9 mouse cellular contexts compared by ENCODE assay signal in the genomic region with DNA sequence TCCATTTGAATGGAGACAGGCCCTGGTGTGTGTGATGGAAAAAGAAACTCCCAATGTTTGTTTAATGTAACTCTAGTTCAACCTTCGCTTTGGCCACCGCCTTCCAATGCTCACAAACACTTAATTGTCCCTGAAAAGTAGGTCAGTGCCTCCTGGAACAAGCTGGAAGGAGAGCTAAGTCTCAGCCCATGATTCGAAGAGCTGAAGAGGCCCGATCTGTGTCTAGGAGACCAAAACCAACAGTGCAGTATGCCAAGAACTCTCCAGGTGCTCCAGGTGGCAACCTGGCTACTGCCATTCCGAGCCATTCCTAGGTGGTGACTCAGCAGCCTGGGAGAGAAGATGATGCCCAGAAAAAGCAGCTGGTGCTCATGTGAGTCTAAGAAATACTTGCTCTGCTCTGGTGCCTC.
DNase-seq lines count a peak whose midpoint lies in the region; ATAC-seq and TF ChIP-seq lines count a peak whose summit lies in the region.
"Had no signal": no experiment of that assay in that cellular context is flagged by ENCODE, and none has a peak within 500 bp of the region (broad histone marks: within the 10 kb centered on the region; RNA-seq: fewer than 3 reads in every experiment).

No protein-coding gene starts in this region.

- H3K27me3 ChIP-seq in hindbrain, postnatal 0 days (ENCODE audit: insufficient read depth, low read length) = no peaks in the 10 kb centered on the region
- H3K27me3 ChIP-seq in thymus, adult 2 months (ENCODE audit: control insufficient read depth, insufficient read depth, low read length) = no peaks in the 10 kb centered on the region

- H3K4me3 ChIP-seq in hindbrain, postnatal 0 days (ENCODE audit: low read length) = no peak overlapping the region
- H3K4me3 ChIP-seq in thymus, adult 2 months (ENCODE audit: control insufficient read depth, insufficient read depth, low read length) = no peak overlapping the region

- no peak overlapping the region for H3K4me2 ChIP-seq in hindbrain, postnatal 0 days (ENCODE audit: low read depth, low read length)

- H3K9ac ChIP-seq in hindbrain, postnatal 0 days (replicated peaks; ENCODE audit: low read length) = no peak overlapping the region
- H3K9ac ChIP-seq: forebrain, postnatal 0 days had no signal

- H3K36me3 ChIP-seq in hindbrain, postnatal 0 days (ENCODE audit: insufficient read depth, low read length) = no peaks in the 10 kb centered on the region
- H3K36me3 ChIP-seq in thymus, adult 2 months (ENCODE audit: control insufficient read depth, insufficient read depth, low read length) = no peaks in the 10 kb centered on the region

- WGBS in hindbrain, postnatal 0 days = 60% methylated on average over 5 of the region's 5 CpGs
- WGBS in thymus, adult 2 months = 91% methylated on average over 5 of the region's 5 CpGs

- no peak for ATAC-seq in hindbrain, postnatal 0 days
- ATAC-seq: forebrain, postnatal 0 days had no signal

- peak overlapping the region; percentile 54 for H3K27ac ChIP-seq in hindbrain, postnatal 0 days
- H3K27ac ChIP-seq in thymus, adult 2 months (ENCODE audit: control insufficient read depth, insufficient read depth, low read length) = no peak overlapping the region
- H3K27ac ChIP-seq: macrophage had no signal

- peaks cover 6% of the 10 kb centered on the region for H3K4me1 ChIP-seq in hindbrain, postnatal 0 days (ENCODE audit: insufficient read depth, low read length)
- H3K4me1 ChIP-seq in thymus, adult 2 months (replicated peaks; ENCODE audit: control insufficient read depth, insufficient read depth, low read length) = no peaks in the 10 kb centered on the region

- no peak for TF ChIP-seq POLR2A in thymus, adult 2 months (IDR thresholded peaks at IDR 0.05; ENCODE audit: control insufficient read depth, extremely low read depth, insufficient read depth, low read length, poor library complexity)

- DNase-seq in layer of hippocampus, adult 9-11 months = peak; percentile 23
- DNase-seq in layer of hippocampus, adult 8-10 months (ENCODE audit: low spot score in 2 of 2) = no peak
- peak; percentile 90 for DNase-seq in cerebellum, adult 11-12 months
- peak; percentile 24 for DNase-seq in hindbrain, postnatal 0 days (ENCODE audit: low spot score)
- DNase-seq in lung, postnatal 4 days = peak; percentile 54 to 72
- DNase-seq in layer of hippocampus, postnatal 36 days = no peak
- no peak for DNase-seq in thymus, adult 2 months
- DNase-seq: forebrain, postnatal 0 days had no signal

- H3K9me3 ChIP-seq in hindbrain, postnatal 0 days (ENCODE audit: low read length) = no peaks in the 10 kb centered on the region

- no peak for TF ChIP-seq CTCF in hindbrain, postnatal 0 days (IDR thresholded peaks at IDR 0.05; ENCODE audit: low read depth)
- no peak for TF ChIP-seq CTCF in thymus, adult 2 months (IDR thresholded peaks at IDR 0.05; ENCODE audit: borderline replicate concordance, control insufficient read depth, extremely low read depth, insufficient read depth, low read length, poor library complexity)

Comparison
In these comparisons a context has a peak if more than half of its experiments do, and no peak if none do; other contexts are left out.
1. DNase-seq: peak in layer of hippocampus, adult 9-11 months (single experiment), cerebellum, adult 11-12 months (single experiment), hindbrain, postnatal 0 days (single experiment) and lung, postnatal 4 days (2 of 2); none in layer of hippocampus, adult 8-10 months (0 of 2), layer of hippocampus, postnatal 36 days (0 of 2) and thymus, adult 2 months (single experiment).